Mouse (Mus musculus): ENCODE measurements around the gene Nr2c2ap.

DNA sequence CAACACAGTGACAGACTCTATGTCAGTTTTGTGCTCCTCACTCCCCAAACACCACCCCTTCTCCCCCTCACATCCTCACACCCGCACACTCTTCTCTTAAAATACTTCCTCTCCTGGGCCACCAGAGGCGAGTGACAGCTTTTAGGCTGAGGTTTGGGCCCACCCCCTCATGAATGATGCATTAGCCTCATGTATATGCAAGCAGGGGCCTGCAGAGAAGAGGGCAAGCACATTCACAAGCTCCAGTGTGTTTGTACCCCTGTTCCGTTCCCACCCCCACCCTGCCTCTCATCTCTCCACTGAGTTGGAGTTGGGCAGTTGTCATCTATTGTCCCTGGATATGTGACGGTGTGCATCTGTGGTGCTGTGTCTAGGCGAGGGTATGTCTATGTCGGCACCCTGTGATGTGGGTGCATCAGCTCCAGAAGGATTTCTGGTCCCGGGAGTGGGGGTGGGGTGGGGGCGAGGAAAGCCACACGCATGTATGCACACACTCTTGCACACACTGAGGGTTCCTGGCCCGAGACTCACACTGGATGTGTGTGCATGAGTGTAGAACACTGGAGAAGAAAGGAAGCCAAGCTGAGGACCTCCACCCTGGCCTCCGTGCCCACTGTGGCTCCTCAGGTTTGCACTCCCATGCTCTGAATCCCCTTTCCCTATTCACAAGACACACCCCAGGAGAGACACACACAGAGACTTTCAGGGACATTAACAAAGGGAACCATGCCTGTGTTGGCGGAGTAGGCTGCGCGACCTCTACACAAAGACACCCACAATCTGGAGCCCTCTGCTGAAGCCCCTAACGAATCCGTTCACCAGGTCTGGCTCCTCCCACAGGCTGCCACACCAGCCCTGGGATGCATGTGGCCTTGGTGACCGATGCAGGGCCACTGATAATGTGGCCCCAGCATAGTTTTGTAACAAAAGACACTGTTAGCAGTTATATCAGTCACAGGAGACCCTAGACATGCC, 12.1 kb upstream of the Nr2c2ap start:
- TF ChIP-seq CTCF (conservative IDR thresholded peaks at IDR 0.05; ENCODE audit: low read length) (no peak), POU5F1 (IDR thresholded peaks at IDR 0.05; ENCODE audit: borderline replicate concordance, low read length) (peak; percentile 72; the same call in 1 of the 2 replicates)
